Mouse (Mus musculus) small intestine, adult 2 months (tissue): ENCODE data around the gene Acot7. TPM values are rescaled to one million over a fixed set of nuclear protein-coding genes. Genes with fewer than 3 reads are reported as not detected.

ENCODE experiments used
- H3K27ac ChIP-seq: fragments of 200-500 bp; 2 replicates; pipeline ENCODE4 v1.5.1; 2012; ENCODE audit warnings: low read depth, low read length, control low read depth, inconsistent platforms; ENCODE audit not compliant: insufficient read depth
- H3K27me3 ChIP-seq: fragments of 200-500 bp; 2 replicates; pipeline ENCODE4 v1.6.1; 2012; ENCODE audit warnings: mild to moderate bottlenecking, moderate library complexity, low read length, inconsistent platforms; ENCODE audit not compliant: control insufficient read depth, insufficient read depth
- H3K36me3 ChIP-seq: fragments of 200-500 bp; 2 replicates; pipeline ENCODE4 v1.6.1; 2012; ENCODE audit warnings: mild to moderate bottlenecking, low read length, control low read depth, inconsistent platforms; ENCODE audit not compliant: control insufficient read depth, insufficient read depth
- H3K4me1 ChIP-seq: fragments of 200-500 bp; 2 replicates; pipeline ENCODE4 v1.6.1; 2012; ENCODE audit warnings: low read length, inconsistent platforms, mixed read lengths; ENCODE audit not compliant: control insufficient read depth, insufficient read depth, insufficient read length
- H3K4me3 ChIP-seq: fragments of 200-500 bp; 2 replicates; pipeline ENCODE4 v1.5.1; 2012; ENCODE audit warnings: low read depth, mild to moderate bottlenecking, control low read depth, inconsistent platforms, low read length, moderate library complexity
- CTCF ChIP-seq: fragments of 200-500 bp; IDR thresholded peaks from 2 replicates; pipeline ENCODE4 v1.5.1; 2012; ENCODE audit warnings: low read depth, mild to moderate bottlenecking, control low read depth, inconsistent platforms, low read length, moderate library complexity, mixed read lengths; ENCODE audit not compliant: insufficient replicate concordance, insufficient read length; ENCODE audit errors: extremely low read depth
- POLR2A ChIP-seq: fragments of 200-500 bp; IDR thresholded peaks from 2 replicates; pipeline ENCODE4 v1.6.1; 2012; ENCODE audit warnings: low read depth, mild to moderate bottlenecking, control low read depth, inconsistent platforms, low read length, moderate library complexity
- WGBS: fragments of 180-500 bp; shearing (Covaris S2); methylation state at CpG from one replicate; pipeline ENCODE4 v1.1.7; 2018; 5-methylcytosine and 5-hydroxymethylcytosine counted together
- polyA plus RNA-seq: library from polyadenylated mRNA; depleted of rRNA; stranded (reverse); fragments of >200 nt; gene quantifications from 2 replicates; pipeline ENCODE4 v1.2.3, GENCODE M21; 2012

The Acot7 gene
- polyA plus RNA-seq, 1 experiment: 33.4 TPM

DNA sequence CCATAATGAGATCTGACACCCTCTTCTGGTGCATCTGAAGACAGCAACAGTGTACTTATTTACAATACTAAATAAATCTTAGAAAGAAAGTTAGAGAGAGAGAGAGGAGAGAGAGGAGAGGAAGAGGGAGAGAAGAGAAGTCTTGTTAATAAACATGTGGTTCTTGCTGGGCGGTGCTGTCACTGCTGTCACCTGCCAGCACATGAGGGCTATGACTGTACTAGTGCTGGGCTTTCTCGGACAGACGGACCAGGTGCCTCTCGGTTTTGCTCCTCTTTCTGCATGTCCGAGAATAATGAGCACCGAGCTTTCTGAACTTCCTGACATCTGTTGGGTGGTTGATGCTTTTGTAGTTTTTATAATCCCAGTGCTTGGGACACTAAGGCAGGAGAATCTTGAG is 72.7 kb downstream of the Acot7 start:
- Histone ChIP-seq H3K4me3 (no peak overlapping the region), H3K4me1 (no peaks in the 10 kb centered on the region), H3K27me3 (no peaks in the 10 kb centered on the region), H3K36me3 (peaks cover 9% of the 10 kb centered on the region), H3K27ac (no peak overlapping the region)
- TF ChIP-seq CTCF (no peak), POLR2A (no peak)
- WGBS: 86% methylated on average over 6 of the region's 6 CpGs

DNA sequence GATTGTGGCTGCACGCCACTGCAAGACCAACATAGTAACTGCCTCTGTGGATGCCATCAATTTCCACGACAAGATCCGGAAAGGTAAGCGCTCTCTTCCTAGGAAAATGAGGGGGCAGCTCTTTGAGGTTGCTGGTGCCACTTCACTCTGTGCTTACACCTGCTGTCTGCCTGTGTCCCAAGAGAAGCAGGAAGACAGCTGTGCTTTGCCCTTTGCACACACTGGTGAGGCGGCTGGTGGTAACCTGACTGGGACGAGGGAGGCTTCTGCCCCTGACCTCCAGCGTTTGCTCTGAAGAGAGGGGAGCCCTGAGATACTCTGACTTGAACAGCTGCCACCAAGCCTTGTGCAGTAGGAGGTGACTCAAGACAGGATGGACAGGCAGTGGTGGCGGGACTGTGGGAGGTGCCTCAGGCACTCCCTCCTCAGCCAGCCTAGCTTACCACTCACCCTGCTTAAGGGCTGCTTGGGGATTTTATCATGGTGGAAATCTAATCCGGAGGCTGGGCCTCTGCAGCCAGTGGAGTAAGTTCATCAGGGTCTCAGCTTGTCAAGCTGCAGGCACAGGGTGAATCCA is 75.3 kb downstream of the Acot7 start:
- no peaks in the 10 kb centered on the region for H3K4me1 ChIP-seq
- no peaks in the 10 kb centered on the region for H3K27me3 ChIP-seq
- WGBS: 61% methylated on average over 9 of the region's 9 CpGs
- peaks cover 11% of the 10 kb centered on the region for H3K36me3 ChIP-seq
- TF ChIP-seq CTCF (no peak), POLR2A (no peak)
- H3K27ac ChIP-seq: no peak overlapping the region
- H3K4me3 ChIP-seq: no peak overlapping the region

DNA sequence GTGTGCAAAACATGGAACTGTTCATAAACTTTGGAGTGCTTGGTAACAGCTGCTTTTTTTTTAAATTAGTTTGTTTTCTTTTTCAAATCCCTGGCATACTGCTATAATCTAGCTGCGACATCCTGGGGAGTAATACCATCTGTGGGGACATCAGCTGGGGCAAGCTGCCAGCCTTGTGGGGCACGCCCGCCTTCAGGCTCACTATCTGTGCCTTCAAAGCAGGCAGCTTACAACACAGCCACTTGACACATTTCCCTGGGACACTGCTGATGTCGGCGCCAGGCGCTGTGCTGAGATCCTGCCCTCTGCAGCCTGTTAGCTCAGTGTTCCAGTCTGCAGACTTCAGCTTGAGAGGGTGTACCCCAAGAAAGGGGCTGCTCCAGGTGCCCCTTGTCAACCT is 79.1 kb downstream of the Acot7 start:
- no peak for TF ChIP-seq CTCF
- no peak for TF ChIP-seq POLR2A
- H3K36me3 ChIP-seq: peaks cover 15% of the 10 kb centered on the region
- no peaks in the 10 kb centered on the region for H3K4me1 ChIP-seq
- H3K4me3 ChIP-seq: no peak overlapping the region
- no peak overlapping the region for H3K27ac ChIP-seq
- H3K27me3 ChIP-seq: no peaks in the 10 kb centered on the region
- WGBS: 31% methylated on average over 6 of the region's 6 CpGs

DNA sequence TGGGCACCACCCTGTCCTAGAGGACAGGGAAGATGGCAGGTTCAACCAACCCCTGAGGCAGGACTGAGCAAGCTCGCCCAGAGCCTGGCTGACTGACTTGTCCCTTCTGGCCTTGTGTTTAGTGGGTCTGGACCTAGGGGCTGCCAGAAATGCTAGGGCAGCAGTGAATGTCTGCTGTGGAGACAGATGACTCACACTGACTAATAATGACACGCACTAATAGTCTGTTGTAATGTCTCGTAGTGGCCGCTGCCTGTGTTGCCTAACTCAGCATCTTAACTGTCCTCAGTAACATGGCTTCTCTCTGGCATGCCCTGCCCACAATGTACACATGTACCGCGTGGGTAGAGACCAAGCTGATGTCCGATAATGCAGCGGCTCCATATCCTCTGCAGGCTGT is 82.5 kb downstream of the Acot7 start:
- peaks cover 4% of the 10 kb centered on the region for H3K4me1 ChIP-seq
- WGBS: 91% methylated on average over 8 of the region's 8 CpGs
- H3K36me3 ChIP-seq: peaks cover 7% of the 10 kb centered on the region
- H3K4me3 ChIP-seq: no peak overlapping the region
- H3K27me3 ChIP-seq: no peaks in the 10 kb centered on the region
- H3K27ac ChIP-seq: no peak overlapping the region
- TF ChIP-seq CTCF: no peak
- no peak for TF ChIP-seq POLR2A

DNA sequence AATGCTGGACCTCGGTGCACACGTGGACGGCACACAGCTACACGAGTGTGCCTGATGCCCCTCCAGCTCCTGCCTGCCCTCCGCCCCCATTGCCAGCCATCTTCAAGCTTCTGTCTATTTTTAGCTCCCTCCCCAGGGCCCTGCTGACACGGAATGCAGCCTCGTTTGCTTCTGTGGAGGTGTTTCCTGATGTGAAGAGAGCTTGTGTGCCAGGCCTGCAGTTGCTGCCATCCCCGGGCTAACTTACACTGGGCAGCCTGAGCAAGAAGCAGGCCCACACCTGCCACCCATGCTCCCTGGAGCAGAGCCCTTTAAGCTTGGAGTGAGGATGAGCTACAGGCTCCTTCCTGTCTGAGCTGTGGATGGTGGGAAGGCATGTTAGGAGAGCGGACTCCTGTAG is 84.3 kb downstream of the Acot7 start:
- Histone ChIP-seq H3K27ac (no peak overlapping the region), H3K4me1 (peaks cover 4% of the 10 kb centered on the region), H3K4me3 (no peak overlapping the region), H3K27me3 (no peaks in the 10 kb centered on the region), H3K36me3 (peaks cover 4% of the 10 kb centered on the region; the same call in 1 of the 2 replicates)
- TF ChIP-seq POLR2A (no peak), CTCF (no peak)
- 80% methylated on average over 9 of the region's 9 CpGs for WGBS

DNA sequence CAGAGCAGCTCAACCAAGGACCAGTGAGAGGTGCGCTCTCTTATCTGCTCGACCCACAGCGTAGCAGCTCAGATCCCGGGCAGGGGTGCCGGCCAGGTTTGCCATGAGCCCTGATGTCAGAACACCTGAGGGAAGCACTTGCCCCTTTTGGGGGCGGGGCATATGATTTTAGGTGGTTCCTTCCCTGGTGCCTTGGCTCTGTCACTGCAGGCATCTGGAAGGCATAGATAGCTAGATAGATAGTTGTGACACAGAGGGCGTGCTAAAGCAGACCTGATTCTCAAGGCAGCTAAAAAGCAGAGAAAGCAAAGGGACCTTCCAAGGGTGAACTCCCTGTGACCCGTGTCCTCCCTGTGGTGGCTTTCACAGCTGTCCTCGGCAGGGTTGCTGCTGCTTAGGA is 85.2 kb downstream of the Acot7 start:
- TF ChIP-seq CTCF (no peak), POLR2A (no peak)
- WGBS: 80% methylated on average over 9 of the region's 9 CpGs
- H3K27ac ChIP-seq: no peak overlapping the region

DNA sequence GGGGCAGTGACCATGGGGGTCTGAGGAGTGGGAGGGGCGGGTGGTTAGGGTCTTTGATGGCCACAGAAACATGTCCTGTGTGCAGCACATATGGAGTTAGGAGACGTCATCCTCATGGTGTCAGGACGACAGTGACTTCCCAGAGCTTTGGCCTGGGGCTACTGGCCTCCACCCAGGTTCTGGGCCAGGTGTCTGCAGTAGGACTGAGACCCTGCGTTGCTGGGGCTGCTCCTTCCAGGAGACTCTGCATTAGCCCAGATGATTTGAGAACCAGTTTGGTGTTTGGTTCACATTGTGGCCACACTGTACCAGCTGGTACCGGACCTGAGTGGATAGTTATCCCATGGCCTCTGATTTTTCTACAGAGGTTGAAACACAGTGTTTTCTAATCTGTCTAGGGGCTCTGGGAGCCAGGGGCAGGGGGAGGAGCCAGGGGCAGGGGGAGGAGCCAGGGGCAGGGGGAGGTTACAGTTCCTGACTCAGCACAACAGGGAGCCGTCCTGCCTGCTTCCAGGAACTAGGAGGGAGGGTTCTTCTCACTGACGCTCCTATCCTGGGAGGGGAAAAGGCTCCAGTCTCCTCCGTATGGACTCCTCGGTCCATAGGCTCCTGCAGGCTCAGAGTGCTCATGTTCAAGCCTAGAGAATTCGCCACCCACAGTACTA is 85.7 kb downstream of the Acot7 start:
- TF ChIP-seq POLR2A (no peak), CTCF (no peak)
- WGBS: 70% methylated on average over 10 of the region's 10 CpGs

More for the DNA sequence above, 85.2 kb downstream of the Acot7 start:
- Histone ChIP-seq H3K36me3 (0 out of 2 replicates have a peak, but pooled peaks cover 4% of the 10 kb centered on the region), H3K4me1 (peaks cover 4% of the 10 kb centered on the region), H3K27me3 (no peaks in the 10 kb centered on the region), H3K4me3 (no peak overlapping the region)

More for the DNA sequence above, 85.7 kb downstream of the Acot7 start:
- Histone ChIP-seq H3K27me3 (no peaks in the 10 kb centered on the region), H3K27ac (peak overlapping the region; percentile 62), H3K4me3 (no peak overlapping the region), H3K4me1 (peaks cover 4% of the 10 kb centered on the region), H3K36me3 (peaks cover 4% of the 10 kb centered on the region; the same call in 1 of the 2 replicates)
